Mouse (Mus musculus) urinary bladder, postnatal 4 days (tissue): ENCODE results near the gene Egln3.

ENCODE experiments used
- DNase-seq, 2 experiments: peaks; one replicate each; pipeline ENCODE4 v3.0.0; 2021 to 2022; ENCODE audit warnings: low spot score in 2 of 2

Egln3 gene

GRCm38 (mm10) chr12:54202765-54203655 lies 650 bp downstream of the Egln3 start:
- DNase-seq = peak in 1 of 2 experiments; percentile 26

GRCm38 (mm10) chr12:54202276-54202675 lies 1.4 kb downstream of the Egln3 start:
- DNase-seq = no peak

GRCm38 (mm10) chr12:54200856-54201255 lies 2.8 kb downstream of the Egln3 start:
- no peak for DNase-seq

GRCm38 (mm10) chr12:54200172-54200571 lies 3.5 kb downstream of the Egln3 start:
- no peak for DNase-seq

- DNase-seq = no peak
Measured at GRCm38 (mm10) chr12:54198282-54198918, 5.3 kb downstream of the Egln3 start.

- DNase-seq = no peak
Measured at GRCm38 (mm10) chr12:54197849-54198248, 5.8 kb downstream of the Egln3 start.

GRCm38 (mm10) chr12:54197301-54197782 lies 6.3 kb downstream of the Egln3 start:
- DNase-seq = no peak

GRCm38 (mm10) chr12:54196881-54197280 lies 6.8 kb downstream of the Egln3 start:
- DNase-seq = no peak

- no peak for DNase-seq
Measured at GRCm38 (mm10) chr12:54194159-54194558, 9.5 kb downstream of the Egln3 start.

- DNase-seq = no peak
Measured at GRCm38 (mm10) chr12:54192305-54192661, 11.4 kb downstream of the Egln3 start.

- DNase-seq = peak; percentile 79 to 85
Measured at GRCm38 (mm10) chr12:54191608-54192304, 11.9 kb downstream of the Egln3 start.

GRCm38 (mm10) chr12:54191181-54191580 lies 12.5 kb downstream of the Egln3 start:
- DNase-seq = no peak

GRCm38 (mm10) chr12:54187812-54188600 lies 15.7 kb downstream of the Egln3 start:
- DNase-seq = no peak

GRCm38 (mm10) chr12:54186926-54187623 lies 16.6 kb downstream of the Egln3 start:
- no peak for DNase-seq

- DNase-seq = no peak
Measured at GRCm38 (mm10) chr12:54184264-54184663, 19.4 kb downstream of the Egln3 start.

GRCm38 (mm10) chr12:54178323-54178722 lies 25.3 kb downstream of the Egln3 start:
- no peak for DNase-seq

- no peak for DNase-seq
Measured at GRCm38 (mm10) chr12:54168786-54169185, 34.9 kb downstream of the Egln3 start.

GRCm38 (mm10) chr12:54167737-54168136 lies 35.9 kb downstream of the Egln3 start:
- DNase-seq = no peak

- DNase-seq = no peak
Measured at GRCm38 (mm10) chr12:54164724-54165050, 39.0 kb downstream of the Egln3 start.

GRCm38 (mm10) chr12:54164040-54164723 lies 39.5 kb downstream of the Egln3 start:
- no peak for DNase-seq
